Comparison of ENCODE assay signal across 8 mouse cellular contexts in genomic region chr19:21473345-21473744, GRCm38 (mm10). TPM values are rescaled to one million over a fixed set of nuclear protein-coding genes. Genes with fewer than 3 reads are reported as not detected.
DNase-seq lines count a peak whose midpoint lies in the region; ATAC-seq lines count a peak whose summit lies in the region.

Gene Gda (minus strand): TSS chr19:21473445.

- H3K27me3 ChIP-seq in kidney, embryonic 15.5 days = peaks cover 25% of the 10 kb centered on the region
- peaks cover 25% of the 10 kb centered on the region for H3K27me3 ChIP-seq in embryonic facial prominence, embryonic 12.5 days
- peaks cover 26% of the 10 kb centered on the region for H3K27me3 ChIP-seq in liver, embryonic 11.5 days (replicated peaks; ENCODE audit: control insufficient read depth, insufficient read depth, low read length)
- peaks cover 20% of the 10 kb centered on the region for H3K27me3 ChIP-seq in stomach, embryonic 16.5 days (ENCODE audit: control insufficient read depth, insufficient read depth, low read length)

- H3K4me3 ChIP-seq in kidney, embryonic 15.5 days (replicated peaks) = peak within 1 kb of the TSS; percentile 52
- H3K4me3 ChIP-seq in embryonic facial prominence, embryonic 12.5 days = peak within 1 kb of the TSS; percentile 47
- H3K4me3 ChIP-seq in liver, embryonic 11.5 days (ENCODE audit: low read depth, low read length) = peak within 1 kb of the TSS; percentile 38
- H3K4me3 ChIP-seq in stomach, embryonic 16.5 days (replicated peaks; ENCODE audit: low read length) = peak within 1 kb of the TSS; percentile 52

- peaks cover 9% of the 10 kb centered on the region for H3K4me1 ChIP-seq in kidney, embryonic 15.5 days
- peaks cover 4% of the 10 kb centered on the region; the same call in 1 of the 2 replicates for H3K4me1 ChIP-seq in embryonic facial prominence, embryonic 12.5 days
- no peaks in the 10 kb centered on the region for H3K4me1 ChIP-seq in liver, embryonic 11.5 days (replicated peaks; ENCODE audit: control insufficient read depth, insufficient read depth, low read length)
- H3K4me1 ChIP-seq in stomach, embryonic 16.5 days (ENCODE audit: control insufficient read depth, insufficient read depth, low read length) = peaks cover 3% of the 10 kb centered on the region

- no peak for ATAC-seq in kidney, embryonic 15.5 days (replicated peaks; ENCODE audit: low FRiP score)
- ATAC-seq in embryonic facial prominence, embryonic 12.5 days (ENCODE audit: insufficient number of reproducible peaks, insufficient read depth, low FRiP score, low TSS enrichment) = no peak
- ATAC-seq in hematopoietic stem cell, adult 5-6 weeks (replicated peaks in 1 of 2; ENCODE audit: insufficient read depth in 1 of 2, low FRiP score in 2 of 2, low TSS enrichment in 1 of 2, low read depth in 1 of 2, poor library complexity in 2 of 2, severe bottlenecking in 2 of 2) = no peak
- ATAC-seq in liver, embryonic 11.5 days (replicated peaks; ENCODE audit: low FRiP score) = no peak
- no peak for ATAC-seq in stomach, embryonic 16.5 days (ENCODE audit: insufficient read depth, low FRiP score)

- no peak for DNase-seq in kidney, adult 8-10 months
- no peak for DNase-seq in liver, embryonic 11.5 days (ENCODE audit: low spot score)
- no peak for DNase-seq in ovary, adult 18-20 months (ENCODE audit: low spot score)
- no peak for DNase-seq in testis, postnatal 10 days (ENCODE audit: low spot score)

- WGBS in kidney, embryonic 15.5 days = 68% methylated on average over 2 of the region's 2 CpGs
- WGBS in embryonic facial prominence, embryonic 12.5 days = 51% methylated on average over 2 of the region's 2 CpGs
- WGBS in liver, embryonic 11.5 days = 42% methylated on average over 2 of the region's 2 CpGs
- 66% methylated on average over 2 of the region's 2 CpGs for WGBS in stomach, embryonic 16.5 days

- H3K9ac ChIP-seq in kidney, embryonic 15.5 days = peak within 1 kb of the TSS; percentile 36
- H3K9ac ChIP-seq in embryonic facial prominence, embryonic 12.5 days = peak within 1 kb of the TSS; percentile 48
- H3K9ac ChIP-seq in liver, embryonic 11.5 days (ENCODE audit: low read depth, low read length) = no peak within 1 kb of the TSS
- peak within 1 kb of the TSS; percentile 61 for H3K9ac ChIP-seq in stomach, embryonic 16.5 days (ENCODE audit: low read length)

- peak within 1 kb of the TSS; percentile 93 for H3K4me2 ChIP-seq in kidney, embryonic 15.5 days
- H3K4me2 ChIP-seq in embryonic facial prominence, embryonic 12.5 days (replicated peaks) = peak within 1 kb of the TSS; percentile 89
- peak within 1 kb of the TSS; percentile 61 for H3K4me2 ChIP-seq in liver, embryonic 11.5 days
- peak within 1 kb of the TSS; percentile 86 for H3K4me2 ChIP-seq in stomach, embryonic 16.5 days (ENCODE audit: low read depth, low read length)

- no peak within 1 kb of the TSS for H3K27ac ChIP-seq in kidney, embryonic 15.5 days
- no peak within 1 kb of the TSS for H3K27ac ChIP-seq in embryonic facial prominence, embryonic 12.5 days
- no peak within 1 kb of the TSS for H3K27ac ChIP-seq in liver, embryonic 11.5 days (ENCODE audit: low read depth, low read length)
- H3K27ac ChIP-seq in stomach, embryonic 16.5 days (ENCODE audit: low read length) = no peak within 1 kb of the TSS

- 0 out of 2 replicates have a peak, but pooled peaks cover 3% of the 10 kb centered on the region for H3K9me3 ChIP-seq in kidney, embryonic 15.5 days (replicated peaks)
- 0 out of 2 replicates have a peak, but pooled peaks cover 5% of the 10 kb centered on the region for H3K9me3 ChIP-seq in embryonic facial prominence, embryonic 12.5 days
- no peaks in the 10 kb centered on the region for H3K9me3 ChIP-seq in liver, embryonic 11.5 days (ENCODE audit: control insufficient read depth, low read length)
- H3K9me3 ChIP-seq in stomach, embryonic 16.5 days (replicated peaks; ENCODE audit: control insufficient read depth, low read length) = peaks cover 5% of the 10 kb centered on the region; the same call in 1 of the 2 replicates

- no peaks in the 10 kb centered on the region for H3K36me3 ChIP-seq in kidney, embryonic 15.5 days
- no peaks in the 10 kb centered on the region for H3K36me3 ChIP-seq in embryonic facial prominence, embryonic 12.5 days
- no peaks in the 10 kb centered on the region for H3K36me3 ChIP-seq in liver, embryonic 11.5 days (ENCODE audit: control insufficient read depth, insufficient read depth, low read length)
- no peaks in the 10 kb centered on the region for H3K36me3 ChIP-seq in stomach, embryonic 16.5 days (ENCODE audit: control insufficient read depth, insufficient read depth, low read length)

RNA-seq across cellular contexts. Expression of gene Gda, which starts in this region (rescaled TPM):
- polyA plus RNA-seq in kidney, embryonic 15.5 days (2015; fragmentation: Nextera tagmentation; extraction: Ambion mirVana) = 0.15 and 0.17 TPM in 2 replicates
- 0.06 and 0.12 TPM in 2 replicates for polyA plus RNA-seq in embryonic facial prominence, embryonic 12.5 days (2016; fragmentation: Nextera tagmentation; extraction: Ambion mirVana)
- 14.5 and 38.6 TPM in 2 replicates for total RNA-seq in hematopoietic stem cell, adult 5-6 weeks (2017)
- 0.40 and 0.44 TPM in 2 replicates for polyA plus RNA-seq in liver, embryonic 11.5 days (2014; fragmentation: Nextera tagmentation; extraction: Ambion mirVana)
- 3.5 and 4.1 TPM in 2 replicates for polyA plus RNA-seq in stomach, embryonic 16.5 days (2015; fragmentation: Nextera tagmentation; extraction: Ambion mirVana)
